Comparison of ENCODE assay signal across 21 mouse cellular contexts in the genomic region with DNA sequence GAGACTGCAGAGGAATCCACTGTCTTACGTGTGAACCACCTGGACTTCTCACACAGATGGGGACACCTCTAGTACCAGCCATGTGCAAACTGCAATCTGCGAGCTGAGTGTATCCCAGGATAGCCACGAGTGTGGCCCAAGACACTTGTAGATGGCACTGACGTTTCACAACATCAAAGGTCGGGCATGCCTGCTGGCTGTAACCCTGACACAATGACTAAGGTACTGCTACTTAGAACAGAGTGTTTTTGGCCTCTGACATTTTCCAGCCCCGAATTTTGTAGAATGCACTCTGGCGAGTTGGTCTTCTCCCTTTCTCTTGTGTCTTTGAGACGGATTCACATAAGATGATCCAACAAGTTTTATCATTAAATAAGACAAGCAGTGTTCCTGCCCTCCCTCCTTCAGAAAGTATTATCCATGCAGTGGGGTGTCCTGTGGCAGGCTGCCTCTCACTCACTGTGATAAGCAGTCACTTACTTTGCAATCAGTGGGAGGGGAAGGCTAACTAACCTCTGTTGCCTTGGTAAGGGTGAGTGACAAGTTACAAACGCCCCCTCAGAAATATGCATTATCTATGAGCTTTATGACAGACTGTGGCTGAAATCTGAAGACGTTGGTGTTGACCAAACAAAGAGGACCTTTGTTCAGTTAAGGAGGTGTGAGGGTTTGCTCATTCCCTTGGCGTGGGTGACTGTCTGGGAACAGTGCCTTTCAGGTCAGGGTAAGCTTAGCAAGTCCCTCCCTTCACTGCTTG. TPM values are rescaled to one million over a fixed set of nuclear protein-coding genes. Genes with fewer than 3 reads are reported as not detected.
DNase-seq lines count a peak whose midpoint lies in the region; ATAC-seq and TF ChIP-seq lines count a peak whose summit lies in the region.
"Had no signal": no experiment of that assay in that cellular context is flagged by ENCODE, and none has a peak within 500 bp of the region (broad histone marks: within the 10 kb centered on the region; RNA-seq: fewer than 3 reads in every experiment).

No protein-coding gene starts in this region.

- H3K27me3 ChIP-seq in kidney, adult 2 months (replicated peaks; ENCODE audit: control insufficient read depth, insufficient read depth, low read length) = no peaks in the 10 kb centered on the region
- H3K27me3 ChIP-seq in intestine, embryonic 14.5 days (replicated peaks; ENCODE audit: control insufficient read depth, insufficient read depth, low read length) = no peaks in the 10 kb centered on the region
- H3K27me3 ChIP-seq: midbrain, embryonic 13.5 days had no signal

- whole genome bisulfite sequencing in kidney, adult 2 months = 65% methylated on average over 11 of the region's 11 CpGs
- WGBS in intestine, embryonic 14.5 days = 70% methylated on average over 11 of the region's 11 CpGs

- H3K4me1 ChIP-seq in kidney, adult 2 months (ENCODE audit: control insufficient read depth, insufficient read depth, low read length) = peaks cover 55% of the 10 kb centered on the region
- H3K4me1 ChIP-seq in intestine, embryonic 14.5 days (replicated peaks; ENCODE audit: control insufficient read depth, insufficient read depth, low read length) = peaks cover 10% of the 10 kb centered on the region

- TF ChIP-seq CTCF in kidney, adult 2 months (conservative IDR thresholded peaks at IDR 0.05; ENCODE audit: insufficient read depth, insufficient read length, low read depth, low read length) = no peak

- H3K4me2 ChIP-seq in intestine, embryonic 14.5 days (ENCODE audit: low read length) = no peak overlapping the region
- H3K4me2 ChIP-seq: liver, embryonic 11.5 days; midbrain, embryonic 13.5 days had no signal

- no peak overlapping the region for H3K9ac ChIP-seq in intestine, embryonic 14.5 days (ENCODE audit: low read length)
- H3K9ac ChIP-seq: midbrain, embryonic 13.5 days had no signal

- no peak for TF ChIP-seq POLR2A in kidney, adult 2 months (IDR thresholded peaks at IDR 0.05; ENCODE audit: low read depth, low read length)

- ATAC-seq in intestine, embryonic 14.5 days (replicated peaks; ENCODE audit: low FRiP score, low TSS enrichment, low read depth) = peak; percentile 52
- ATAC-seq: midbrain, embryonic 13.5 days had no signal

- H3K9me3 ChIP-seq in intestine, embryonic 14.5 days (ENCODE audit: control insufficient read depth, low read length) = no peaks in the 10 kb centered on the region
- H3K9me3 ChIP-seq: embryonic facial prominence, embryonic 10.5 days; midbrain, embryonic 13.5 days had no signal

- no peak overlapping the region for H3K4me3 ChIP-seq in kidney, adult 2 months (ENCODE audit: insufficient read depth, low read depth, low read length)
- H3K4me3 ChIP-seq in intestine, embryonic 14.5 days (ENCODE audit: low read depth, low read length) = no peak overlapping the region
- H3K4me3 ChIP-seq: embryonic facial prominence, embryonic 10.5 days; midbrain, embryonic 13.5 days had no signal

- peaks cover 2% of the 10 kb centered on the region; the same call in 1 of the 2 replicates for H3K36me3 ChIP-seq in kidney, adult 2 months (ENCODE audit: control insufficient read depth, insufficient read depth, low read length)
- peaks cover 10% of the 10 kb centered on the region; the same call in 1 of the 2 replicates for H3K36me3 ChIP-seq in intestine, embryonic 14.5 days (ENCODE audit: control insufficient read depth, insufficient read depth, low read length)
- H3K36me3 ChIP-seq: midbrain, embryonic 13.5 days had no signal

- H3K27ac ChIP-seq in kidney, adult 2 months (ENCODE audit: insufficient read depth, low read depth, low read length) = peak overlapping the region; percentile 26; the same call in 1 of the 2 replicates
- H3K27ac ChIP-seq in intestine, embryonic 14.5 days (ENCODE audit: low read depth) = no peak overlapping the region
- H3K27ac ChIP-seq: embryonic facial prominence, embryonic 10.5 days; macrophage; midbrain, embryonic 13.5 days; stomach, postnatal 0 days had no signal

- peak; percentile 50 for DNase-seq in adrenal gland, postnatal 10 days
- no peak for DNase-seq in adrenal gland, postnatal 4 days (ENCODE audit: low spot score in 2 of 2)
- DNase-seq in kidney, adult 2 months = no peak
- no peak for DNase-seq in kidney, postnatal 14 days
- peak; percentile 17 for DNase-seq in 416B (ENCODE audit: low read depth)
- no peak for DNase-seq in intestine, embryonic 14.5 days (ENCODE audit: low spot score)
- no peak for DNase-seq in cerebellum, adult 18-20 months
- no peak for DNase-seq in cerebellum, postnatal 36 days
- DNase-seq: adrenal gland, adult 8-10 months; cerebellum, postnatal 10 days; gastrocnemius, postnatal 36 days; kidney, postnatal 4 days; left cerebral cortex, postnatal 4 days; thymus, postnatal 4 days had no signal

RNA-seq across cellular contexts. Expression of a gene that starts 57.0 kb away (rescaled TPM):
- not detected for total RNA-seq in adrenal gland, postnatal 10 days (2021)
- not detected for total RNA-seq in adrenal gland, postnatal 4 days (2021)
- not detected in 2 replicates for polyA plus RNA-seq in kidney, adult 2 months (2012; rRNA removed)
- not detected in 2 replicates for polyA plus RNA-seq in intestine, embryonic 14.5 days (2014; fragmentation: Nextera tagmentation; extraction: Ambion mirVana)
- total RNA-seq: adrenal gland, adult 8-10 months; gastrocnemius, postnatal 36 days; heart, postnatal 25 days; left cerebral cortex, postnatal 4 days had no signal
- polyA plus RNA-seq: embryonic facial prominence, embryonic 10.5 days; liver, embryonic 11.5 days; macrophage; midbrain, embryonic 13.5 days; spleen, adult 2 months; stomach, postnatal 0 days had no signal

Comparison
In these comparisons a context has a peak if more than half of its experiments do, and no peak if none do; other contexts are left out.
1. DNase-seq: peak in adrenal gland, postnatal 10 days (single experiment) and 416B (single experiment); none in adrenal gland, postnatal 4 days (0 of 2), kidney, adult 2 months (single experiment), kidney, postnatal 14 days (single experiment), intestine, embryonic 14.5 days (single experiment), cerebellum, adult 18-20 months (0 of 2) and cerebellum, postnatal 36 days (0 of 2).